Mouse (Mus musculus): ENCODE data around the gene Tmem41b.

DNA sequence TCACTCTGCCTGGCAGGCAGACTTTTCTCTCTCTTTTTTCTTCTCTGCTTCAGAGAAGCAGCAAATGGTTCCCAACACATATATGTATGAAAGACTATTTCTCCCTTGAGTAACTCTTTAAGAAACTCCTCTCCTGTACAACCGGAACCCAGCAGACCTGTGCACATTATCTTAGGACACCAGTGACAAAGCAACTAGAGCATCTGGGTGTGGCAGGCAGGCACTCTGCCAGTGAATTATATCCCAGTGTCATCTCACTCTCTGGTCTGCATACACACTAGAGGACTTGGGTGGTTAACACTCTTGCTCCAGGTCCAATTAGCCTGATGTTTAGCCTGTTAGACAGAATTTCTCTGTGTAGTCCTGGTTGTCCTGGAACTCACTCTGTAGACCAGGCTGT, 21.8 kb upstream of the Tmem41b start:
- TF ChIP-seq CTCF (IDR thresholded peaks at IDR 0.05; ENCODE audit: extremely low read depth, insufficient read length, insufficient replicate concordance, low read depth, low read length) (no peak), POLR2A (IDR thresholded peaks at IDR 0.05; ENCODE audit: low read depth, low read length) (no peak)

Data from small intestine, adult 2 months (tissue).